Mouse (Mus musculus) leukemia stem cell, adult 10-12 weeks (primary cell): ENCODE data around the gene Gxylt1. TPM values are rescaled to one million over a fixed set of nuclear protein-coding genes. Genes with fewer than 3 reads are reported as not detected.

Experiments used
- polyA plus RNA-seq: library from polyadenylated mRNA; stranded (reverse); fragments of >175 nt; gene quantifications from 2 replicates; pipeline ENCODE4 v1.2.3, GENCODE M21; 2012; ENCODE audit warnings: low replicate concordance

Gxylt1 gene
- polyA plus RNA-seq: 1.3 and 1.7 TPM in 2 replicates

DNA sequence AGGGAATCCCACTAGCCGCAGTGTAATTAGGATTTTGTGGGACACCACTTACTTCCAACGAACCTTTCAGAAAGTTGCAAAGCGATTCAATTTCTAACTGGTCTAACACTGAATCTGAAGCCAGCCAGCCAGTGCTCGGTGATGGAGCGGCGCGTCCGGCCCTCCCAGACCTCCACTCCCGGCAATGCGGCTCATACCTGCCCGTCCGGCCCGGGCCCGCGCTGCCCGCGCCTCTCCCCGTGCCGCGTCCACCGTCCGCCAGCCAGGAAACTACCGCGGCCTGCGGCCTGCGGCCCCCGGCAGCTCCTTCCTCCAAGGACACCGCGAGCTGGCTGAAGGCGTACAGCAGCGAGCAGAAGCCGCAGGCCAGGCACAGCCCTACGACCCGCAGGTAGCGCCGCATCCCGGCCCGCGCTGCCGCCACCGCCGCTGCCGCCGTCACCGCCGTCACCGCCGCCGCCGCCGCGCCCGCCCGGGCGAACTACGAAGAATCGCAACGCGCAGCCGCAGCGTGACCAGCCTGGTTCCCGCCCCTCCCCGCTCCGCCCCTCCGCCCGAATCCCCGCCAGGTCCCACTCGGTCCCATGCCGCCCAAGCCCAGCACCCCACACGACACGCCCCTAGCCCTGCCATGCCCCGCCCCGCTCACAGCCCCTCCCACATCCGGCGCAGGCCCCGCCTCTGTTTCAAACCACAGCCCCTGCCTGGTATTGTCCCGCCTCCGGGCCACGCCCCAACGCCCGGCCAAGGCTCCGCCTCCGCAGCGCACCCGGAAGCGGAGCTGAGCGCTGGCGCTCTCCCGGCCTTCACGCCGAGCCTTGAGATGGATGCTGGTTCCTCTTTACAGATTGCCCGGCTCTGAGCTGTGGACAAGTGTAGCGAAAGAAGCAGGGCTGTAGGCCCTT, at the start of gene Gxylt1:
Gxylt1 (minus strand) TSS at position 501 of the 905 bp plus-strand sequence.

Other genes starting within 250 kb of the Gxylt1 start
- 21.1 and 30.0 TPM in 2 replicates for gene Yaf2, start 61.8 kb upstream of the Gxylt1 start, polyA plus RNA-seq
- 101 and 121 TPM in 2 replicates for gene Zcrb1, start 123.2 kb upstream of the Gxylt1 start, polyA plus RNA-seq
- 3.0 and 5.1 TPM in 2 replicates for gene Pphln1, start 123.2 kb upstream of the Gxylt1 start, polyA plus RNA-seq